Mouse (Mus musculus): ENCODE measurements around the gene Tbc1d16.

- TF ChIP-seq CTCF (IDR thresholded peaks at IDR 0.05; ENCODE audit: low read depth, low read length) (no peak), POLR2A (IDR thresholded peaks at IDR 0.05; ENCODE audit: borderline replicate concordance, low read depth, low read length) (no peak)
Observed at GRCm38 (mm10) chr11:119124536-119124935, 103.8 kb downstream of the Tbc1d16 start.

All from bone marrow macrophage, adult 2 months (primary cell).